Mouse (Mus musculus): ENCODE data around the gene Hoxc13. TPM values are rescaled to one million over a fixed set of nuclear protein-coding genes. Genes with fewer than 3 reads are reported as not detected.

Gene Hoxc13
- polyA plus RNA-seq, 1 experiment, result not detected

DNA sequence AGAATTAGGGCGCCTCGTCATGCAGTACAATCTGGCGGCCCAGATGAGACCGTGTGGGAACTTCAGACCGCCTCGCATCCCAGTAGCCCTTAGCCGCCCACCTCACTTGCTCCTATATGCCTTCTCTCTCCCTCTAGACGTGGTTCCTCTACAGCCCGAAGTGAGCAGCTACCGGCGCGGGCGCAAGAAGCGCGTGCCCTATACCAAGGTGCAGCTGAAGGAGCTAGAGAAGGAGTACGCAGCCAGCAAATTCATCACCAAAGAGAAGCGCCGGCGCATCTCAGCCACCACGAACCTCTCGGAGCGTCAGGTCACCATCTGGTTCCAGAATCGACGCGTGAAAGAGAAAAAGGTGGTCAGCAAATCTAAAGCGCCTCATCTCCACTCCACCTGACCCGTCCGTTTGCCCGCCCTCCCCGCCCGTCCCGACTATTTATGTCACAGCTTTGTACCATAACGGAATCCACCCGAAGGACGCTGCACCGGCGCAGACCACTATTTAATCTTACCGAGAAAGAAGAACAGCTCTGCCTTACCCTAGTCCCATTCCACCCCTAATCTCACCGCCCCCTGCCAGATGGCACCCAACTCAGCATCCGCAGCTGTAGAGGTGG, 6.2 kb downstream of the Hoxc13 start:
- Histone ChIP-seq H3K4me1 (ENCODE audit: control insufficient read depth, insufficient read depth, low read length) (no peaks in the 10 kb centered on the region), H3K27ac (ENCODE audit: insufficient read depth, low read length) (no peak overlapping the region), H3K27me3 (ENCODE audit: control insufficient read depth, insufficient read depth, low read length) (peaks cover 6% of the 10 kb centered on the region; the same call in 1 of the 2 replicates), H3K4me3 (replicated peaks; ENCODE audit: insufficient read depth, low read depth, low read length) (no peak overlapping the region)
- 2% methylated on average over 40 of the region's 40 CpGs for WGBS
- TF ChIP-seq CTCF (IDR thresholded peaks at IDR 0.05; ENCODE audit: borderline replicate concordance, insufficient read depth, low read depth, low read length), result no peak
- TF ChIP-seq POLR2A (IDR thresholded peaks at IDR 0.05; ENCODE audit: borderline replicate concordance, insufficient read depth, low read length), result no peak
- DNase-seq, result no peak

GRCm38 (mm10) chr15:102931706-102932358, 10.9 kb downstream of the Hoxc13 start:
- WGBS, result 3% methylated on average over 23 of the region's 23 CpGs

DNA sequence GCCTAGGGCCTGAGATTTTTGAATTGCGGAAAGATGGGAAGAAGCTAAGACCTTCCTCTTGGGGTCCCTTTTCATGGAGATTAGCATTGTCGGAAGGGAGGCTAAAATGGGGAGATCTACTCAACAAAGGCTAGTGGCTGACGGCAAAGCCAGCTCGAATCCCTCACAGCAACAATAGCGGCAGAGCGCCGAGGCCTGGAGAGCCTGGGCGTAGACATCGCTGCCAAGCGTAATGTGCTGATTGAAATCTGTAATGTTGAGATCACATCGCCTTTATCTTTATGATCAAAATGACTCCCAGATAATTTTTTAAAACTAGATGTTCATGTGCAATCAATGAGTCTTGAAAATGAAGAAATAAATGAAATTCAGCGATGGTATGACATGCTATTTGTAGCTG, 13.5 kb downstream of the Hoxc13 start:
- Histone ChIP-seq H3K4me3 (replicated peaks; ENCODE audit: insufficient read depth, low read depth, low read length) (no peak overlapping the region), H3K27ac (ENCODE audit: insufficient read depth, low read length) (no peak overlapping the region), H3K27me3 (ENCODE audit: control insufficient read depth, insufficient read depth, low read length) (peaks cover 6% of the 10 kb centered on the region; the same call in 1 of the 2 replicates), H3K4me1 (ENCODE audit: control insufficient read depth, insufficient read depth, low read length) (no peaks in the 10 kb centered on the region)
- no peak for DNase-seq
- WGBS, result 2% methylated on average over 12 of the region's 12 CpGs
- TF ChIP-seq POLR2A (IDR thresholded peaks at IDR 0.05; ENCODE audit: borderline replicate concordance, insufficient read depth, low read length), result no peak
- no peak for TF ChIP-seq CTCF (IDR thresholded peaks at IDR 0.05; ENCODE audit: borderline replicate concordance, insufficient read depth, low read depth, low read length)

More at GRCm38 (mm10) chr15:102931706-102932358, 10.9 kb downstream of the Hoxc13 start:
- H3K27me3 ChIP-seq (ENCODE audit: control insufficient read depth, insufficient read depth, low read length), result peaks cover 8% of the 10 kb centered on the region; the same call in 1 of the 2 replicates
- TF ChIP-seq POLR2A (IDR thresholded peaks at IDR 0.05; ENCODE audit: borderline replicate concordance, insufficient read depth, low read length) (no peak), CTCF (IDR thresholded peaks at IDR 0.05; ENCODE audit: borderline replicate concordance, insufficient read depth, low read depth, low read length) (no peak)
- DNase-seq, result no peak
- no peaks in the 10 kb centered on the region for H3K4me1 ChIP-seq (ENCODE audit: control insufficient read depth, insufficient read depth, low read length)
- H3K4me3 ChIP-seq (replicated peaks; ENCODE audit: insufficient read depth, low read depth, low read length), result no peak overlapping the region
- H3K27ac ChIP-seq (ENCODE audit: insufficient read depth, low read length), result no peak overlapping the region

DNA sequence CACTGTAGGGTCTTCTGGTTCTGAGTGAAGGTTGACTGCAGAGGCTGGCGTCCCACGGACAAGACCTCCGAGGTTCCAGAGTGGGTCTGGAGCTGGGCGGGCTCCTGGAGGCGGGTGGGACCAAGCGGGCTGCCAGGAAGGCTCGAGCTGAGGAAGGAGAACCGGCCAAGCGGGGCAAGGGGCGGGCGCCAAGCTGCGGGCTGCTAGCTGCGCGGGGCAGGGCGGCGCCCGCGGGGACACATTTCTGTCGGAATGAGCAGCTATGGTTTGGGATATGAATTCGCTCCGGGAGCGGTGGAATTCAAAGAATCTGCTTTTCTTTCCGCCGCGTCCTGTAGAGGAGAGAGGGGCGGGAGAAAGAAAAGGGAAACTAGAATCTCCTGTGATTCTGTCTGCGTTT, 14.0 kb downstream of the Hoxc13 start:
- Histone ChIP-seq H3K4me1 (ENCODE audit: control insufficient read depth, insufficient read depth, low read length) (no peaks in the 10 kb centered on the region), H3K27me3 (ENCODE audit: control insufficient read depth, insufficient read depth, low read length) (peaks cover 6% of the 10 kb centered on the region; the same call in 1 of the 2 replicates), H3K27ac (ENCODE audit: insufficient read depth, low read length) (no peak overlapping the region), H3K4me3 (replicated peaks; ENCODE audit: insufficient read depth, low read depth, low read length) (no peak overlapping the region)
- TF ChIP-seq POLR2A (IDR thresholded peaks at IDR 0.05; ENCODE audit: borderline replicate concordance, insufficient read depth, low read length), result no peak
- TF ChIP-seq CTCF (IDR thresholded peaks at IDR 0.05; ENCODE audit: borderline replicate concordance, insufficient read depth, low read depth, low read length), result no peak
- no peak for DNase-seq
- under 1% methylated on average over 27 of the region's 27 CpGs for WGBS

DNA sequence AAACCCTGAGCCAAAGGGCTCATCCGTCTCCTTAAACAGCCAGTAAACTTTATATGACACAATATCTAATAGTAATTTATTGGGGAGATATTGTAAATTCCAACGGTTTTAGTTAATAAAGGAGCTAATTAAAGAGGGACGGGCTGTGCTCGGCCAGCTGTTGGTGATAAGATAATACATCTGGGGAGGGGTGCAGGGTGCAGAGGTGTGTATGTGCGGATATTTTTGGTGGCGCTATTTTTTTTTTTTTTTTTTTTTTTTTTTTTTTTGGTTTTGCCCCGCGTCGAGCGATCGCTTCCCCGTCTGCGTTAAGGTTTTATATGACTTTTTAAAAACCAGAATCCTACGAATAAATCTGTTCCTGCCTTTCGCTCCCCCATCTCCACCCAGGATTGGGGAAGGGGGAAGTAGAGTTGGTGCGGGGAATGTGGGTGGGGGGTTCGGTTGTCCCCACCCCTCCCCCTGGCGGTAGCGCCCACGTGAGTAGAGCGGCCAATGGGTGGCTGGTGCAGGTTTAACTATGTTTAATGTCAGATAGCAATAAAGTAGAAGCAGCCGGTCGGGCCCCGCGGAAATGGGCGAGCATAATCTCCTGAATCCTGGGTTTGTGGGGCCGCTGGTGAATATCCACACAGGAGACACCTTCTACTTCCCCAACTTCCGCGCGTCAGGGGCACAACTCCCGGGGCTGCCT, 15.5 kb downstream of the Hoxc13 start, which contains the start of gene Hoxc12:
TSS of gene Hoxc12 (plus strand) at position 479 of the 694 bp plus-strand sequence.
- WGBS, result 3% methylated on average over 31 of the region's 31 CpGs
- no peak within 1 kb of the TSS for H3K4me3 ChIP-seq (replicated peaks; ENCODE audit: insufficient read depth, low read depth, low read length)
- no peak within 1 kb of the TSS for H3K27ac ChIP-seq (ENCODE audit: insufficient read depth, low read length)
- H3K27me3 ChIP-seq (ENCODE audit: control insufficient read depth, insufficient read depth, low read length), result peaks cover 7% of the 10 kb centered on the region; the same call in 1 of the 2 replicates
- no peak for TF ChIP-seq CTCF (IDR thresholded peaks at IDR 0.05; ENCODE audit: borderline replicate concordance, insufficient read depth, low read depth, low read length)
- TF ChIP-seq POLR2A (IDR thresholded peaks at IDR 0.05; ENCODE audit: borderline replicate concordance, insufficient read depth, low read length), result no peak
- DNase-seq, result no peak
- H3K4me1 ChIP-seq (ENCODE audit: control insufficient read depth, insufficient read depth, low read length), result no peaks in the 10 kb centered on the region

DNA sequence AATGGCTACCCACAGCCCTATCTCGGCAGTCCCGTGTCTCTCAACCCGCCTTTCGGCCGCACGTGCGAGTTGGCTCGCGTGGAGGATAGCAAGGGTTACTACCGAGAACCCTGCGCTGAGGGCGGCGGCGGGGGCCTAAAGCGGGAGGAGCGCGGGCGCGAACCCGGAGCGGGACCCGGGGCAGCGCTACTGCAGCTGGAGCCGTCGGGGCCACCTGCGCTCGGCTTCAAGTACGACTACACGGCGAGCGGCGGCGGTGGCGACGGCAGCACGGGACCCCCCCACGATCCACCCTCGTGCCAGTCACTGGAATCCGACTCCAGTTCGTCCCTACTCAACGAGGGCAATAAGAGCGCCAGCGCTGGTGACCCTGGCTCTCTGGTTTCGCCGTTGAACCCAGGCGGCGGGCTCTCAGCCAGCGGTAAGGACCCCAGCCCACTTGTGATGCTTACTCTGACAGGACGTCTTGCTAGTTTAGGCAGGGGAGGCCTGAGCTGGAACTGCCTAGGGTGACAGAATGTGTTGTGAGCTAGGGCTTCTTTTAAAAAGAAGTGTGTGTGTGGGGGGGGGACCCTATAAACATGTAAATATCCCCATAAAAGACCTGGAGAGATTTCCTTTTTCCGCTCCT, 16.2 kb downstream of the Hoxc13 start:
- DNase-seq, result no peak
- no peak overlapping the region for H3K4me3 ChIP-seq (replicated peaks; ENCODE audit: insufficient read depth, low read depth, low read length)
- TF ChIP-seq CTCF (IDR thresholded peaks at IDR 0.05; ENCODE audit: borderline replicate concordance, insufficient read depth, low read depth, low read length), result no peak
- no peak for TF ChIP-seq POLR2A (IDR thresholded peaks at IDR 0.05; ENCODE audit: borderline replicate concordance, insufficient read depth, low read length)
- under 1% methylated on average over 50 of the region's 50 CpGs for WGBS
- H3K27me3 ChIP-seq (ENCODE audit: control insufficient read depth, insufficient read depth, low read length), result peaks cover 7% of the 10 kb centered on the region; the same call in 1 of the 2 replicates
- H3K27ac ChIP-seq (ENCODE audit: insufficient read depth, low read length), result no peak overlapping the region
- no peaks in the 10 kb centered on the region for H3K4me1 ChIP-seq (ENCODE audit: control insufficient read depth, insufficient read depth, low read length)

All from cerebellum, adult 2 months (tissue).